Mouse (Mus musculus) spleen, adult 2 months (tissue): ENCODE measurements around the gene Ucp1. TPM values are rescaled to one million over a fixed set of nuclear protein-coding genes. Genes with fewer than 3 reads are reported as not detected.
"Not testable (repeated sequence)": the region's sequence is repeated elsewhere in the genome, so short reads cannot be mapped to it uniquely, and the experiment has no call there.

Experiments
- DNase-seq, 2 experiments: peaks; one replicate each; pipeline versions ENCODE4 v3.0.0 to v3.0.0-alpha.2; 2012 to 2021; ENCODE audit warnings: low spot score in 2 of 2, low read depth in 1 of 2
- H3K27ac ChIP-seq: fragments of 200-500 bp; 2 replicates; pipeline ENCODE4 v1.5.1; 2012; ENCODE audit warnings: low read length, inconsistent platforms; ENCODE audit not compliant: insufficient read depth
- H3K27me3 ChIP-seq: fragments of 200-500 bp; 2 replicates; pipeline ENCODE4 v1.6.1; 2012; ENCODE audit warnings: mild to moderate bottlenecking, moderate library complexity, low read length, inconsistent platforms; ENCODE audit not compliant: control insufficient read depth, insufficient read depth
- H3K36me3 ChIP-seq: fragments of 200-500 bp; 2 replicates; pipeline ENCODE4 v1.6.1; 2012; ENCODE audit warnings: mild to moderate bottlenecking, low read length, inconsistent platforms; ENCODE audit not compliant: control insufficient read depth, insufficient read depth
- H3K4me1 ChIP-seq: fragments of 200-500 bp; 2 replicates; pipeline ENCODE4 v1.6.1; 2011; ENCODE audit warnings: inconsistent platforms; ENCODE audit not compliant: control insufficient read depth, insufficient read depth, insufficient read length
- H3K4me3 ChIP-seq: fragments of 200-500 bp; 2 replicates; pipeline ENCODE4 v1.5.1; 2011; ENCODE audit warnings: mild to moderate bottlenecking, inconsistent platforms; ENCODE audit not compliant: insufficient read depth, insufficient read length; ENCODE audit errors: extremely low read depth
- CTCF ChIP-seq: fragments of 200-500 bp; IDR thresholded peaks from 2 replicates; pipeline ENCODE4 v1.5.1; 2011; ENCODE audit warnings: mild to moderate bottlenecking, inconsistent platforms; ENCODE audit not compliant: insufficient read depth, insufficient read length, insufficient replicate concordance; ENCODE audit errors: extremely low read depth
- POLR2A ChIP-seq: fragments of 200-500 bp; IDR thresholded peaks from 2 replicates; pipeline ENCODE4 v1.6.1; 2011; ENCODE audit warnings: low read depth, low read length, inconsistent platforms
- WGBS: fragments of 180-500 bp; shearing (Covaris S2); methylation state at CpG from one replicate; pipeline ENCODE4 v1.1.7; 2018; 5-methylcytosine and 5-hydroxymethylcytosine counted together
- polyA plus RNA-seq: library from polyadenylated mRNA; depleted of rRNA; stranded (reverse); fragments of >200 nt; gene quantifications from 2 replicates; pipeline ENCODE4 v1.2.3, GENCODE M21; 2012

Ucp1 gene
- polyA plus RNA-seq, 1 experiment: 0.15 TPM

DNA sequence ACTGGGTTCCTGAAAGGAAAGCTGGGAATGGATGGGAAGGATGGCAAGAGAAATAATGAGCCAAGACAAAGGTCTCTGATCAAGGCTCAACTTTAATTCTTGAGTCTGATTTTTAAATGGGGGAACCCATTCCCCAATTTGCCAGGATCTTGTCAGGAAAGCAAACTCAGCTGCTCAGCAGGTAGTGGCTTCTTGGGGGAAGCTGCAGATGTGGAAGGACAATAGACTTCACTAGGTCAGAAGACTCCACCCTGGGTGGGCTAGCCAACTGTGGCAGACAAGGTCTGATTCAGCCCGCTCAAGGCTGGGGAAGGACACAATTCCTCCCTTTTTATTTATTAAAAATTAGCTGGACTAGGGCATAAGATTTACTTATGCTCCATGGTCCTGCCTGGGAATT, 14.8 kb downstream of the Ucp1 start:
- Histone ChIP-seq H3K27ac (no peak overlapping the region), H3K4me3 (no peak overlapping the region), H3K27me3 (no peaks in the 10 kb centered on the region), H3K36me3 (no peaks in the 10 kb centered on the region), H3K4me1 (no peaks in the 10 kb centered on the region)
- WGBS: 100% methylated on average over 1 of the region's 1 CpGs
- DNase-seq: no peak
- TF ChIP-seq CTCF: no peak
- no peak for TF ChIP-seq POLR2A

DNA sequence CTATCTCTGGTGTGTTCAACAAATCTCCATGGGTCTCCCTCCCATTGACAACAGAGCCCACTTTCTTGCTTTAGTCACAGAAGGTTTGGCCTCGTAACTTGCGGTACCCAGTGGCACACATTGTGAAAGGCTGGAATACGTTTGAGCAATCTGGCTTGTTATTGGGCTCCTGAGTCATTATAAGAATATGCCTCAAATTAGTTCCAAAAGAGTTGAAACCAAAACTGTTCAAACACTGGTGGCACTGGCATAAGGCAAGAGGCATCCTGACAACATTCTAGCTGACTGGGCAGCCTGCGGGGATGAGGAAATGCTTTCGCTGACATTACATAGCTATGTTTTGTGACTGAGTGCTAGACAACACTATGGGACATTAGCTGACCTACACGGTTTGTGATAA, 19.7 kb downstream of the Ucp1 start:
- H3K4me1 ChIP-seq: no peaks in the 10 kb centered on the region
- H3K4me3 ChIP-seq: no peak overlapping the region
- H3K27ac ChIP-seq: no peak overlapping the region
- TF ChIP-seq POLR2A (no peak), CTCF (no peak)
- H3K36me3 ChIP-seq: 0 out of 2 replicates have a peak, but pooled peaks cover 1% of the 10 kb centered on the region
- no peak for DNase-seq
- 93% methylated on average over 6 of the region's 6 CpGs for WGBS
- no peaks in the 10 kb centered on the region for H3K27me3 ChIP-seq

DNA sequence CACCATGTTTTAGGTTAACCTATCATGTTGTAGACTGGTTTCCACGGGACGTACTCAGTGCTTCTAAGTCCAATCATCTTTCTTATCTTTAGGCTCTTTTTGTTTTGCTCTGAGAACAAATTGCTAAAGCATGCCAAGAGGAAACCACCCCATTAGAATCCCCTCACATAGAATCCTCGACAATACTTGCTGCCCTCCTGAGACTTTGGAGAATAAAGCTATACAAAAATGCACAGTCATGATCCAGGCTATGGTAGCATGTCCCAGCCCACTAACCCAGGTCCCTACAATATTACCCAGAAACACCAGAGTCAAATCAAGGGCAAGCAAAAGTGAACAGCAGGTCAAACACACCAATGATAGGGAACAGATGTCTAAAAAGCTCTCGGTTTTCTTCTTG, 24.9 kb downstream of the Ucp1 start:
- DNase-seq, H3K4me1 ChIP-seq, H3K4me3 ChIP-seq, H3K27ac ChIP-seq, H3K27me3 ChIP-seq: not testable (repeated sequence)
- H3K36me3 ChIP-seq: peaks cover 18% of the 10 kb centered on the region
- WGBS: 87% methylated on average over 4 of the region's 4 CpGs

DNA sequence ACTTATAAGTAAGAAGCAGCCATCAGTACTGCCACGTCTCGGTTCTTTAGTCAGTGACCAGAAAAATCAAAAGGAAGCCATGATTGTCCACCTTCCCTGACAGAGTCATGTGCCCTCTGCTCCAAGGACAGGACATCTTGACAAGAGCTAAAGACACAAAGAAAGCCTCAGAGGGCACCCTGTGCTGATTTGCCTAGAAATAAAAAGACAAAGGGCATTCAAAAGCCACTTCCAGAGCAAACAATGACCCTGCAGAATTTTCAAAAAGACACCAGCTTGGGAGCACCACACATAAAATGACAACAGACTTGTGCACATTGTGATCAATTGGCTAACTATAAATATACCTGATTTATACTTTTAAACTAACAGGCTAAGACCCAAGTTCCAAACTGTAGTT, 25.5 kb downstream of the Ucp1 start:
- peaks cover 20% of the 10 kb centered on the region for H3K36me3 ChIP-seq
- TF ChIP-seq CTCF (no peak), POLR2A (no peak)
- H3K4me3 ChIP-seq: no peak overlapping the region
- no peak overlapping the region for H3K27ac ChIP-seq
- H3K27me3 ChIP-seq: no peaks in the 10 kb centered on the region
- DNase-seq: no peak
- no peaks in the 10 kb centered on the region for H3K4me1 ChIP-seq
- WGBS: 94% methylated on average over 2 of the region's 2 CpGs

DNA sequence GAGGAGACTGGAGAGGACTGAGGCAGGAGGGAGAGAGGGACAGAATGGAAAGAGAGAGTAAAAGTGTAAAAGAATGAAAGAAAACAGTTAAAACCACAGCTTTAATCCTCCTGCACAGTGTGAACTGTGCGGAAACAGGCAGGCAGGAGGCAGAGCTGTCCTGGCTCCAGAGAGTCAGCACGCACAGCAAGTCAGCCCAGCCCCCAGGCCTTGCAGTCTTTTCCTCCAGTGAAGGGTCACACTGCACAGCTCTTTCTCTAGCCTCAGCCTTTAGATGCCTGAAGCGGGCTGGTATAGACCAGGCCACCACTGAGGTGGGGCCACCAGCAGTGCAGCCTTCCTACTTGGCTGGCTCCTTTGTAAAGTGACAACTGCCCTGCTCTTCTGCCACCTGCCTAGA, 30.4 kb downstream of the Ucp1 start:
- Histone ChIP-seq H3K36me3 (peaks cover 30% of the 10 kb centered on the region), H3K4me3 (no peak overlapping the region), H3K27ac (no peak overlapping the region), H3K27me3 (no peaks in the 10 kb centered on the region), H3K4me1 (no peaks in the 10 kb centered on the region)
- WGBS: 90% methylated on average over 3 of the region's 3 CpGs
- TF ChIP-seq CTCF (no peak), POLR2A (no peak)
- DNase-seq: no peak

DNA sequence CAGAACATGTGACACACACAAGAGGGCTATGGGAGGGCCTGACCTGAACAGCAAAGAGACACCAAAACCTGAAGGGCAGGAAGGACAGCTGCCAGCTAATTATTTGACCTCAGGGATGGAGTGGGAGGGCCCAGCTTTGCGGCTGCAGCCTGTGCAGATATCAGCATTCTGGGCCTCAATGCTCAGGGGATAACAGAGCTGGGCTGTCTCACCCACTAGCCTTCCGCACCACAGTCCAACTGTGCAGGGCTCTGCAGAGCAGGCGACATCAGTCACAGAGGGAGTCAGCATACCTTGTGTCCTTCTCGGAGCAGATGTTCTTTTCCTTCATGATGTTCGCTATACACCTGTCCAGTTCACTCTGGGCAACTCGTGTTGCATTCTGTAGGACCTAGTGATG, 32.2 kb downstream of the Ucp1 start:
- DNase-seq: no peak
- Histone ChIP-seq H3K27ac (no peak overlapping the region), H3K4me3 (no peak overlapping the region), H3K27me3 (no peaks in the 10 kb centered on the region), H3K36me3 (peaks cover 23% of the 10 kb centered on the region), H3K4me1 (no peaks in the 10 kb centered on the region)
- 92% methylated on average over 6 of the region's 6 CpGs for WGBS
- TF ChIP-seq CTCF: no peak
- TF ChIP-seq POLR2A: no peak

DNA sequence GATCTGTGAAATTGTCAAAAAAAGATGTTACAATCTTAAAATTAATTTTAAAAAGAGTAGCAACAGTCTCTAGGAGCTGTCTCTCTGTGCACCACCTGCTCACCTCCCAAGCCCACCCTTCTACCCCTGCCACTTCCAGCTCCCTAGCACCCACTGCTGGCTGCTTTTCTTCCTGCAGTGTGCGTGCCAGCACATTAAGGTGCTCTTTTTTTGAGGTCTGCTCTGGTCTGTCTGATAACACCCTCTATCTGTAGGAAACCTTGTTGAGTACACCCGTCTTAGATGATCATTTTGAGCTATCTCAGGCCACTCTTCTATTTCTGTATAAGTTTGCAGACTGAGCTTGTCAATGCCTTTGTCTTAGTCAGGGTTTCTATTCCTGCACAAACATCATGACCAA, 32.9 kb downstream of the Ucp1 start:
- peaks cover 20% of the 10 kb centered on the region for H3K36me3 ChIP-seq
- WGBS: 83% methylated on average over 2 of the region's 2 CpGs
- H3K4me1 ChIP-seq: no peaks in the 10 kb centered on the region
- DNase-seq: no peak
- no peak overlapping the region for H3K27ac ChIP-seq
- TF ChIP-seq POLR2A: no peak
- no peak for TF ChIP-seq CTCF
- no peaks in the 10 kb centered on the region for H3K27me3 ChIP-seq
- no peak overlapping the region for H3K4me3 ChIP-seq
